Mouse (Mus musculus) monocyte, adult 5-6 weeks (primary cell): ENCODE measurements around the gene Jmjd1c. TPM values are rescaled to one million over a fixed set of nuclear protein-coding genes. Genes with fewer than 3 reads are reported as not detected.

ENCODE experiments used
- ATAC-seq: fragments of 153-309, 156-312 bp; replicated peaks from 2 replicates; pipeline ENCODE4 v1.8.0; 2017; ENCODE audit warnings: mild to moderate bottlenecking; ENCODE audit not compliant: low TSS enrichment, insufficient number of reproducible peaks, severe bottlenecking, poor library complexity, low FRiP score
- total RNA-seq: library from RNA; stranded (forward); fragments of 200-1000, 200-491, 200-594 nt; gene quantifications from 3 replicates; pipeline ENCODE4 v1.2.3, GENCODE M21; 2017

Gene Jmjd1c
- total RNA-seq, 1 experiment from 2014 or later: 110 TPM

DNA sequence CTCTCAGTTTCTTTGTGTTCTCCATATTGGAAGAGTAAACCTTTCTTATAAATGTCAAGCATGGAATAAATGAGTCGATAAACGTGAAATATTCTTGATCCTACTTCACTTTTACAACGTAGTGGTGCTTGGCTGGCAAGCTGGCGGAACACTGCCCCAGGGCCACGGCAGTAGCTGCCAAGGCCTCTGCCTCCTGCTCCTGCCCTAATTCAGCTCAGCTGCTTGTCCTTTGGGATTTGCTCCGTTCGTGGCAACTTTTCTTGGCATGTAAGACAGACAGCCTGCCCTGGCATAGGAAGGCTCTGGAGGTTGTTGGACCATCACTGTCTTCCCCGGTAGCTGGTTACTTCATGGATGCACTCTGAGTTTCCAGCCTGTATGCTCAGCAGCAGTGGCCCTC lies 20.3 kb downstream of the Jmjd1c start:
- ATAC-seq: no peak

- ATAC-seq: no peak
Observed at GRCm38 (mm10) chr10:67119291-67119690, 23.4 kb downstream of the Jmjd1c start.

DNA sequence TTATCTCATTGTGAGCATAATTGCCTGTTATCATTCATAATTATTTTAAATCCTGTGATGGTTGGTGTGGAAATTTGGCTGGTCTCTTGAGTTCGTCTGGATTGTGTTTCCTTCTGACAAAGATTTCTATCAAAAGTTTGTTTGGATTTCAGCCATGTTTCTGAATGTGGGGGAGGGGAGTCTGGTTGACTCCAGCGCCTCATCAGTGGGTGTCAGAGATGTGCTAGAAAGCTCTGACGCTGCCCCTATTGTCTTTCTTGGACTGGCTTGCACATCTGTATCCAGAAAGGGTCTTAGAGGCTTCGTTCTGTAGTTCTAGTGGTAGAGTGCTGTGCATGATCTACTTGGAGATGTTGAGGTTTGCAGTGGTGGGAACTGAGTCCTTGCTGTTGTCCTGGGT lies 24.3 kb downstream of the Jmjd1c start:
- ATAC-seq: no peak

- ATAC-seq: no peak
Observed at GRCm38 (mm10) chr10:67120640-67121039, 24.7 kb downstream of the Jmjd1c start.

DNA sequence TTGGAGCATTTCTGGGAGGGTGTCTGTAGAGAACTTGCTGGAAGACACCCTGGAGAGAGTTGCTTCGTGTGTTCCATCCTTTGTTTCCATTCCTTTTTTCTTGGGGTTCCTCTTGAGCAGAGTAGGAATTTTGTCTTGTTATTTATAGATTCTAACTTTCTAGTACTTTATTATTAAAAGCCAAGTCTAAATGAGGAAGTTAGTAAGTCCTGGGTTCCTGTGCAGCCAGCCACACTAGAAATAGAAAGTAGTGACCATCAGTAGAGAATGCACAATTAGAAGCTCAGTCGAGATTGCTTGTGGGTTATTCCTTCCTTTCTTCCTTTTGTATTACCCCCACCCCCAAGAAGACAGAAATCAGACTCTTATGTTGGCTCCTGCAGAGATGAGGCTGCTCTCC lies 27.8 kb downstream of the Jmjd1c start:
- ATAC-seq: no peak

GRCm38 (mm10) chr10:67124156-67124555 lies 28.2 kb downstream of the Jmjd1c start:
- no peak for ATAC-seq

DNA sequence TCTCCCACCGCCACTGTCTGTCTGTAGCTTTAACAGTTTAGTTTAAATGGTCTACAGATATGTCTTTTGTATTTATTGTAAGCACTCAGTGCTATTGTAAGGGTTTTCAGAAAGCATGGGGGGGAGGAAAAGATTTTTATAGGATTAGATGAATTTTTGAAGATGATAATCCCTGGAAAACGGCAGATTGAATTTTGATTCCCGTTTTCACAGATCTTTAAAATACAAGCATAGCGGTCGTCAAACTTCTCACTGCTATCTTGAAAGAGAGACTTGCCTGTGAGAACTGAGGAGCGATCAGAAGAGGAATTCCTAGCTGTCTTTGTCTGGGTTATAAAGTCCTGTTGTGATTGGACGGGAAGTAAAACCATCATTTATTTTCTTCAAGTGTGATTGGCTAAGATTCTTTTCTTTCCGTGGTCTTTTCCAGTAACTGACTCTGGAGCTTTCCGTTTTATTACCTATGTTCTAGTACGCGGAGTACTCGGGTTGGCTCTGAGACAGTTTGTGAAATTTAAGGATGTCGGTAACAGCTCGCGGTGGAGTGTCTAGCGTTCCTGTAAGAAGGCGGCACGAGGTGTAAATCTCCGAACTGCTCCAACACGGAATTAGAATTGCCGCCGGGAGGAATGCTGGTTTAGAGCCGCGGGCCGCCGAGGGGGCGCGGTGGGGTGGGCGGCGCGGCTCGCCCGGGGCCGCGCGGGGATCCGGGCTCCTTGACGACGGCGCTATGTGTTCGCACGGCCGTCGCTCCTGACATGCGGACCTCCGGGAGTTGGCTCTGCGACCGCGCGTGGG lies 30.3 kb downstream of the Jmjd1c start:
- ATAC-seq: no peak

GRCm38 (mm10) chr10:67126859-67127758 lies 31.2 kb downstream of the Jmjd1c start:
- no peak for ATAC-seq

GRCm38 (mm10) chr10:67129531-67129930 lies 33.6 kb downstream of the Jmjd1c start:
- no peak for ATAC-seq

DNA sequence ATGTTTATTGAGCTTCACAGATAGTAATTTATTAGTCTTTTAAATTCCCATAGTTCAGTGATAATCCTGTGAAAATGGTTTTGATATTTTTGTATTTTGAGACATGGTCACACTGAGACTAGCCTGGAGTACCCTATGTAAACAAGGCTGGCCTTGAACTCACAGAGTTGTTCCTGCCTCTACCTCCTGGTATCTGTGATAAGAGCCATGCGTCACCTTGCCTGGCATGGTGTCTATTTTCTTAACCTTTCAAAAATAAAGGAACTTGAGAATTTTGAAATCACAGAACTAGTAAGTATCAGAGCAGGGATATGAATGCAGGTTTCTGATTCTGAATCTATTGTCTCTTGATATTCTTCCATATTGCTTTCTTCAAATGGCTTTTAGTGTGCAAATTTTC lies 35.8 kb downstream of the Jmjd1c start:
- ATAC-seq: no peak

DNA sequence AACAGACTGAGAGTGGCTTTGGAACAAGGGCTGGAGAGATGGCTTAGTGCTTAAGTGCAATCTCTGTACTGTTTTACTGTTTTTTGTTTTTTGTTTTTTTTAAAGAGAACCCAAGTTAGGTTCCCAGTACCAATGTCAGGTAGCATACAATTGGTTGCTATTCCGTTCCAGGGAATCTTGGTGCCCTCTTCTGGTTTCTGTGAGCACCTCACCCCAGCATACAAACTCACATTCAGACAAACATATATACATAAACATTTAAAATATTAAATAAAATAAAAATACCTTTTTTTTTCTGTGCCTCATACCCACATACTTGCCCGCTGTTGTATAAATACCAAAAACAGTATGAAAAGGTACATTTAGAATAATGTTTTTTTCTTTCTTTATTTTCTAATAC lies 38.4 kb downstream of the Jmjd1c start:
- no peak for ATAC-seq

DNA sequence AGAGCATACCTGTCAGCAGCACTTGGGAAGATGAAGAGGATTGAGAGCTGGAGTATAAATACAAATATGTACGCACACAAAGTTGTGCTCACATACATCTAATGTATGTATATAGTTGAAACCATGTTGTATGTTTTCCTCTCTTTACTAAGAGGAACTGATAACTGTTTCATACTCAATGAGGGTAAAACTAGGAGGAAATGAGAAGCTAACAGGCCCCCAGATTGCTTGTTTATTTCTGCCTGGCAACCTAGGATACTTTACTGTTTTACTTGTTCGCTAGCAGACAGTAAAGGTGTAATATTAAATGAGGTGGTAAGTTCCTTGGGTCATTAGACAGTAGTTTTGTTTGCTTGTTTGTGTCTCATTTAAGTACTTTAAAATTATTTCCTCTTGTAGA lies 41.5 kb downstream of the Jmjd1c start:
- ATAC-seq: no peak

DNA sequence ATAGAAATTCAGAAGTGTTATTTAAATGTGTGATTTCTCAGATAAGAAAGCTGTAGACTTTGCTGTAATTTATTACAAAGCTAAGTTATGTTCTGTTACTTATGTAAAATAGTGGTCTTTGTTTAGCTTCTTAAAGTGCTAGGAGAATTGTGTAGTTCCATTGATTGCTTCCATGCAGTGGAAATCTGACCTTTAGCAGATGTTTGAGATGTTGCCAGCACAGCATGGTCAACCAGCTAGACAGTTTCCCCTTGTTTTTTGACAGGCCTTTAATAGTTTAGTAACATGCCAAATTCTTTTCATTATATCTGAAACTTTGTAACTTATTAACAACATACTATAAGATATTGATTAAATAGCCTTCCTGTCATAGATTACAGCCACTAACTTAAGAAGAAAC lies 47.7 kb downstream of the Jmjd1c start:
- ATAC-seq: no peak

DNA sequence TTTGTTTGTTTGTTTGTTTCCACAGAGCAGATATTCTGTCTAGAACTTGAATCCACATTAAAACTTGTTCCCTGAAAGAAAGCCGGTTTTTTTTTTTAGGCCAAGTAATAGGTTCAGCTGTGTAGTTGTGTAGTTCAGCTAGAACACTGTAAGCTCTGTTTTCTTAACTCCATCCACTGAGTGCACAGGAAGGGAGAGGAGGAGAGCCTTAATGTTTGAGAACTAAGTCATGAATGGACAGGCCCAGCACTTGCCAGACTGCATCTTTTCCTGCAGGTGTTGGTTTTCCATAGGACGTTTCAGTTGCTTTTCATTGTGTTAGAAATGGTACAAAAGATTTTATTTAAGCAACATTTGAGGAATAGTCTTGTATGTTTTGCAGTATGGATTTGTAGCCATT lies 48.3 kb downstream of the Jmjd1c start:
- ATAC-seq: no peak

- ATAC-seq: no peak
Observed at GRCm38 (mm10) chr10:67145623-67146022, 49.7 kb downstream of the Jmjd1c start.

DNA sequence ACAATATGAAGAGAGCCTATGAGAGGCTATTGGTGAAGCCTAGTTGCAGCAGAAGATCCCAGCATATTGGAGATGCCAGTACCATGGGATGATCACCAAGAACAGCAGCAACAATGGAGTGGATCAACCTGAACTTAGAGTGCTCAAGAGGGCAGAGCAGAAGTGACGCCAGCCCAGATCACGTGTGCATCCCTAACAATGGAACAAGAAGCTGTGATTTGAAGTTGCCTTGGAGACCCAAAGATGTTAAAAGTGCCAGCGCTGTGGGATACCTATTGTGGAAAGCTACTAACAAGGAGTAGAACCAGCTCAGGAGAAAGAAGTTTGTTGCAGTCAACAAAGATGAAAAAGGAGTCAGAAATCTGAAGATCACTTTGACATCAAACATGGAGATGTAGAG lies 55.8 kb downstream of the Jmjd1c start:
- ATAC-seq: no peak

DNA sequence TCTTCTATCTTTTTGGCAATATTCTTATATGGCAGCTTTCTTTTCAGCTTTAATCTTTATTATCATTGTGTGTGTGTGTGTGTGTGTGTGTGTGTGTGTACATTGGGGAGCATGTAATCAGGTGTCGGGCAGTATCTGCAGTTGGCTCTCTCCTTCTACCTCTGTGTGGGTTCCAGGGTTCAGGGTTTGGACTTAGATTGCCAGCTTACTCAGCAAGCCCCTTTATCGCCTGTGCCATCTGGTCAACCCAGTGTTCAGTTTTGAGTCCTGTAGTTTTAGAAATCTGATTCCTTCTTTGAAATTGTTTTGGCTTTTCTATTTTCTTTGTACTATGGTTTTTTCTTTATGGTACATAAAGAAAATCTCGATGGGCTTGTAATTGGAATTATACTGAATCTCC lies 58.7 kb downstream of the Jmjd1c start:
- ATAC-seq: no peak

DNA sequence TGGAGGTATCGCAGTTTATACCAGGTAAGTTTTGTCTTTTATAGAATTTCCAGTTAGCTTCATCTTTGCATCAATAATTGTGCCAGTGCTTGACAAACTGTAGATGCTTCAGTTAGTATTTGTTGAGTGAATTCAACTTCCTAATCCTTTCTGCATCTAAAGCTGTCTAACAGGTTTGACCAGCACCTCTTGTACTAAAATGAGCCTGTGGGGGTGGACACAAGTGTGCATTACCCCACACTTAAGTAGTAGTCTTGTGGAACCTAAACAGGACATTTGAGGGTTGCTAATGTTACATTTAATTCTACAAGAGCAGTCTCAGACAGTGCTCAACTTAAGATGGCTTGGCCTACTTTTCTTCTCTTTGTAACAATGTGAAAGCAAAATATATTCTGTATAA lies 78.1 kb downstream of the Jmjd1c start:
- no peak for ATAC-seq

DNA sequence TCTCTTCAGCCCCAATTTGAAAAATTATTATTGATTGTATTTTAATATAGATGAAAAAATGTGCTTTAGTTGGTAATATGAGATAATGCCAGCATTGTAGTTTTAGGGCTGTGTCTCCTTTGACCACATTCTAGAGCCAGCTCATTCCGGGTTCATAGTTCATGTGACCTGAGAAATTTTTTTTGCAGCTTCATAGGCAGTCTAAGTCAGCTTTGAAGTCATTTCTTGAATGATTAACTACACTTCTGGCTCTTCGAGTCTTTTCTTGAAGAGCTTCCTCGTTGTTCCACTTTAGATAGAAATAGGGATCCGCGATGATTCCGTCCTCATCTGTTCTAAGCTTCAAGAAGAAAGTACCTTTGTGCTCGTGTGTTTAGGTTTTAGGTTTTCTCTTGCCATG lies 80.1 kb downstream of the Jmjd1c start:
- ATAC-seq: no peak

DNA sequence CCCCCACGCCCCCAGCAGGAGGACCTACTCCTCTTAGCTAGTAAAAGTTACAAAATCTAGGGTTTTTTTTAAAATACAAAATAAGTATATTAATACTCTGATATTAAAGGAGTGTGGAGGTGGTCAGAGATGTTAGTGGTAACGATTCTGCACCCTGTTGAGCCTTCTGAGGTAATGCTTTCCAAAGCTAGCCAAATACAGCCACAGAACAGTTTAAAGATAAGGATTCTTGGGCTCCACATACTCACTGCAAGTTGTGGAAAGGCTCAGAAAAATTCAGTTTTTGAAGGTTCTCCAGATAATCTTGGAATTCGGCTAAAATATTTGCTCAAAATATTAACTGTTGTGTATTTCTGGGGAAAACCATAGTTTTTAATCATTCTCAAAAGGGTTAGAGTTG lies 81.0 kb downstream of the Jmjd1c start:
- no peak for ATAC-seq
